In genomic region chr16:67410482-67410881, GRCm38 (mm10) we compare ENCODE assay signal across 28 mouse cellular contexts.
DNase-seq lines count a peak whose midpoint lies in the region; TF ChIP-seq lines count a peak whose summit lies in the region.
"Had no signal": no experiment of that assay in that cellular context is flagged by ENCODE, and none has a peak within 500 bp of the region (broad histone marks: within the 10 kb centered on the region; RNA-seq: fewer than 3 reads in every experiment).

No protein-coding gene starts in this region.

- no peaks in the 10 kb centered on the region for H3K27me3 ChIP-seq in cerebellum, adult 2 months (ENCODE audit: control insufficient read depth, insufficient read depth, low read length)
- no peaks in the 10 kb centered on the region for H3K27me3 ChIP-seq in heart, embryonic 10.5 days (ENCODE audit: insufficient read depth, poor library complexity, severe bottlenecking)
- H3K27me3 ChIP-seq: embryonic facial prominence, embryonic 13.5 days; forebrain, embryonic 15.5 days; heart, embryonic 15.5 days; hindbrain, embryonic 13.5 days; kidney, embryonic 15.5 days; limb, embryonic 15.5 days; liver, embryonic 13.5 days; megakaryocyte, embryonic 14.5 days; midbrain, embryonic 13.5 days; Patski had no signal

- no peak for TF ChIP-seq POLR2A in brain, embryonic 14.5 days (IDR thresholded peaks at IDR 0.05; ENCODE audit: borderline replicate concordance, extremely low read depth, insufficient read depth, insufficient read length, poor library complexity, severe bottlenecking)
- TF ChIP-seq POLR2A in cerebellum, adult 2 months (IDR thresholded peaks at IDR 0.05; ENCODE audit: borderline replicate concordance, insufficient read depth, low read length) = no peak

- H3K27ac ChIP-seq in layer of hippocampus, adult 2 months = peak overlapping the region; percentile 79
- H3K27ac ChIP-seq in cerebellum, adult 2 months (ENCODE audit: insufficient read depth, low read length) = no peak overlapping the region
- H3K27ac ChIP-seq in heart, embryonic 10.5 days = no peak overlapping the region
- H3K27ac ChIP-seq: embryonic facial prominence, embryonic 13.5 days; forebrain, embryonic 10.5 days; forebrain, embryonic 15.5 days; gastrocnemius, adult 2 months; heart, embryonic 15.5 days; hindbrain, embryonic 13.5 days; kidney, embryonic 15.5 days; limb, embryonic 10.5 days; limb, embryonic 15.5 days; liver, embryonic 13.5 days; midbrain, embryonic 13.5 days had no signal

- no peaks in the 10 kb centered on the region for H3K9me3 ChIP-seq in heart, embryonic 10.5 days
- H3K9me3 ChIP-seq: embryonic facial prominence, embryonic 13.5 days; forebrain, embryonic 10.5 days; forebrain, embryonic 15.5 days; heart, embryonic 15.5 days; hindbrain, embryonic 13.5 days; kidney, embryonic 15.5 days; limb, embryonic 10.5 days; limb, embryonic 15.5 days; liver, embryonic 13.5 days; megakaryocyte, embryonic 14.5 days; midbrain, embryonic 13.5 days had no signal

- WGBS in cerebellum, adult 2 months = 18% methylated on average over 2 of the region's 2 CpGs
- 75% methylated on average over 2 of the region's 2 CpGs for WGBS in heart, embryonic 10.5 days

- no peak for DNase-seq in layer of hippocampus, adult 2 months (ENCODE audit: low spot score in 2 of 2)
- DNase-seq in layer of hippocampus, postnatal 10 days (ENCODE audit: low spot score in 2 of 2) = no peak
- DNase-seq in brain, embryonic 14.5 days (ENCODE audit: low read depth) = peak; percentile 20
- peak; percentile 64 to 92 for DNase-seq in cerebellum, adult 2 months
- peak; percentile 87 to 88 for DNase-seq in cerebellum, postnatal 14 days
- no peak for DNase-seq in heart, embryonic 10.5 days (ENCODE audit: low spot score)
- no peak for DNase-seq in kidney, adult 8-10 months
- no peak for DNase-seq in urinary bladder, postnatal 36 days (ENCODE audit: low spot score in 2 of 2)
- DNase-seq: adrenal gland, postnatal 10 days; gastrocnemius, adult 2 months; kidney, postnatal 25 days; liver, embryonic 13.5 days; lung, adult 18-20 months; lung, postnatal 4 days; right cerebral cortex, postnatal 25 days; spleen, adult 18-20 months; thymus, postnatal 14 days had no signal

- TF ChIP-seq CTCF in layer of hippocampus, adult 2 months (conservative IDR thresholded peaks at IDR 0.05) = no peak
- TF ChIP-seq CTCF in brain, embryonic 14.5 days (IDR thresholded peaks at IDR 0.05; ENCODE audit: borderline replicate concordance, extremely low read depth, insufficient read depth, insufficient read length) = no peak
- no peak for TF ChIP-seq CTCF in cerebellum, adult 2 months (IDR thresholded peaks at IDR 0.05; ENCODE audit: borderline replicate concordance, insufficient read depth, low read depth, low read length)

- H3K36me3 ChIP-seq in heart, embryonic 10.5 days = no peaks in the 10 kb centered on the region
- H3K36me3 ChIP-seq: embryonic facial prominence, embryonic 13.5 days; forebrain, embryonic 10.5 days; forebrain, embryonic 15.5 days; heart, embryonic 15.5 days; hindbrain, embryonic 13.5 days; kidney, embryonic 15.5 days; limb, embryonic 10.5 days; limb, embryonic 15.5 days; liver, embryonic 13.5 days; midbrain, embryonic 13.5 days had no signal

- peaks cover 2% of the 10 kb centered on the region for H3K4me1 ChIP-seq in cerebellum, adult 2 months (ENCODE audit: control insufficient read depth, insufficient read depth, low read length)
- no peaks in the 10 kb centered on the region for H3K4me1 ChIP-seq in heart, embryonic 10.5 days
- H3K4me1 ChIP-seq: embryonic facial prominence, embryonic 13.5 days; forebrain, embryonic 10.5 days; forebrain, embryonic 15.5 days; heart, embryonic 15.5 days; hindbrain, embryonic 13.5 days; kidney, embryonic 15.5 days; limb, embryonic 10.5 days; limb, embryonic 15.5 days; liver, embryonic 13.5 days; megakaryocyte, embryonic 14.5 days; midbrain, embryonic 13.5 days had no signal

- no peak overlapping the region for H3K4me3 ChIP-seq in layer of hippocampus, adult 2 months
- no peak overlapping the region for H3K4me3 ChIP-seq in cerebellum, adult 2 months (replicated peaks; ENCODE audit: insufficient read depth, low read depth, low read length)
- no peak overlapping the region for H3K4me3 ChIP-seq in heart, embryonic 10.5 days
- H3K4me3 ChIP-seq: embryonic facial prominence, embryonic 13.5 days; forebrain, embryonic 10.5 days; forebrain, embryonic 15.5 days; gastrocnemius, adult 2 months; heart, embryonic 15.5 days; hindbrain, embryonic 13.5 days; kidney, embryonic 15.5 days; limb, embryonic 10.5 days; limb, embryonic 15.5 days; liver, embryonic 13.5 days; megakaryocyte, embryonic 14.5 days; midbrain, embryonic 13.5 days had no signal

Comparison
In these comparisons a context has a peak if more than half of its experiments do, and no peak if none do; other contexts are left out.
1. DNase-seq: peak in brain, embryonic 14.5 days (single experiment), cerebellum, adult 2 months (2 of 2) and cerebellum, postnatal 14 days (2 of 2); none in layer of hippocampus, adult 2 months (0 of 2), layer of hippocampus, postnatal 10 days (0 of 2), heart, embryonic 10.5 days (single experiment), kidney, adult 8-10 months (0 of 2) and urinary bladder, postnatal 36 days (0 of 2).